Mouse (Mus musculus): ENCODE measurements at regions not wholly inside any gene's neighbourhood (a gene's known extent, or its start where the extent isn't known, plus 50 kb on each side); places are given as distances from the start of the nearest gene placed in this dataset.

GRCm38 (mm10) chr8:91899747-91900146 lies 97.9 kb upstream of the Irx3 start:
- TF ChIP-seq CTCF (IDR thresholded peaks at IDR 0.05): no peak
- TF ChIP-seq POLR2A (IDR thresholded peaks at IDR 0.05; ENCODE audit: insufficient read depth, low read depth, low read length): no peak
- no peak for TF ChIP-seq EP300 (IDR thresholded peaks at IDR 0.05; ENCODE audit: insufficient read depth, low read depth, low read length)
